Comparison of ENCODE assay signal across 8 mouse cellular contexts in the genomic region with DNA sequence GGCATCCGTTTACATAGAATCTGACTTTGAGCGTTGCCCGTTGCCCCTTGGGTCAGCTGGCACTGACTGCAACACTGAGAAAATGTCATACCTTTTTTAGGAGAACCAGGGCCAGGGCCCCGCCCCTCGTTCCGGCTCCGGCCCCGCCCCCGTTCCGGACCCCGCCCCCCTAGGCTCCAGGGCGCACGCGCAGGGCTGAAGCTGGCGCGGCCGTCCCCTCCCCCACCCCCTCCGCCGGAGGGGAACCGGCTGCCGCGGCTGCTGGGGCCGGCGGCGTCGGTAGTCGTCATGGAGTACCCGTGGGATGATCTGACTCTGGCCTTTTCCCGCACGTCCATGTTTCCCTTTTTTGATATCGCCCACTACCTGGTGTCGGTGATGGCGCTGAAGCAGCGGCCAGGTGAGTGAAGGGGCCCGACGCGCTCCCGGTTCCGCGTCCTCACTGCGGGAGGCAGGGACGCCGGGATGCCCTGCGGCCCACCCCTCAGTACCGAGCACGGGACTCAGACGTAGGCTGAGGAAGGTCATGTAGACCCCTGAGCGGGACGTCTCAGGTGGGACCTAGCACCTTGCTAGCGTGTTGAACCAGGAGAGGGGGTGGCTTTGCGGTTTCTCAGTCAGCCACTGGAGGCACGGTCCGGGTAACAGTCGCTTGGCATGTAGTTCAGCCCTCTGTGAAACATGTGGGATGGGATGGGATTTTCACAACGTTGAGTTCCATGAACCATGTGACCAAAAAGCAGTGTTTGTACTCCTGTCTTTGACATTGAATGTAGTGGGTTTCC. TPM values are rescaled to one million over a fixed set of nuclear protein-coding genes. Genes with fewer than 3 reads are reported as not detected.
DNase-seq lines count a peak whose midpoint lies in the region; ATAC-seq and TF ChIP-seq lines count a peak whose summit lies in the region.

A gene (plus strand): TSS at position 225 of the 785 bp plus-strand sequence.

- peak within 1 kb of the TSS; percentile 55 for H3K9ac ChIP-seq in embryonic facial prominence, embryonic 15.5 days
- peak within 1 kb of the TSS; percentile 76 for H3K9ac ChIP-seq in kidney, embryonic 15.5 days
- peak within 1 kb of the TSS; percentile 78 for H3K9ac ChIP-seq in liver, embryonic 12.5 days

- no peaks in the 10 kb centered on the region for H3K9me3 ChIP-seq in embryonic facial prominence, embryonic 15.5 days (replicated peaks)
- H3K9me3 ChIP-seq in heart, embryonic 10.5 days, result no peaks in the 10 kb centered on the region
- H3K9me3 ChIP-seq in kidney, embryonic 15.5 days (replicated peaks), result no peaks in the 10 kb centered on the region
- no peaks in the 10 kb centered on the region for H3K9me3 ChIP-seq in liver, embryonic 12.5 days (replicated peaks)

- peak within 1 kb of the TSS; percentile 86 for H3K27ac ChIP-seq in bone marrow macrophage, adult 2 months (ENCODE audit: insufficient read depth, low read depth, low read length)
- H3K27ac ChIP-seq in embryonic facial prominence, embryonic 15.5 days (replicated peaks), result peak within 1 kb of the TSS; percentile 61; the same call in 1 of the 2 replicates
- H3K27ac ChIP-seq in heart, embryonic 10.5 days, result peak within 1 kb of the TSS; percentile 90
- H3K27ac ChIP-seq in kidney, embryonic 15.5 days, result no peak within 1 kb of the TSS
- H3K27ac ChIP-seq in liver, embryonic 12.5 days, result 0 out of 2 replicates have a peak within 1 kb of the TSS, but pooled peaks have one; percentile 48

- peak within 1 kb of the TSS; percentile 95 for H3K4me3 ChIP-seq in bone marrow macrophage, adult 2 months (ENCODE audit: insufficient read depth, low read length)
- H3K4me3 ChIP-seq in embryonic facial prominence, embryonic 15.5 days (replicated peaks), result peak within 1 kb of the TSS; percentile 91
- H3K4me3 ChIP-seq in heart, embryonic 10.5 days, result peak within 1 kb of the TSS; percentile 92
- H3K4me3 ChIP-seq in kidney, embryonic 15.5 days (replicated peaks), result peak within 1 kb of the TSS; percentile 94
- H3K4me3 ChIP-seq in liver, embryonic 12.5 days, result peak within 1 kb of the TSS; percentile 81

- peak within 1 kb of the TSS; percentile 81 for H3K4me2 ChIP-seq in embryonic facial prominence, embryonic 15.5 days (replicated peaks)
- H3K4me2 ChIP-seq in kidney, embryonic 15.5 days, result peak within 1 kb of the TSS; percentile 87
- H3K4me2 ChIP-seq in liver, embryonic 12.5 days, result peak within 1 kb of the TSS; percentile 97

- TF ChIP-seq POLR2A in bone marrow macrophage, adult 2 months (IDR thresholded peaks at IDR 0.05; ENCODE audit: borderline replicate concordance, low read depth, low read length), result no peak

- no peaks in the 10 kb centered on the region for H3K27me3 ChIP-seq in embryonic facial prominence, embryonic 15.5 days
- H3K27me3 ChIP-seq in heart, embryonic 10.5 days (ENCODE audit: insufficient read depth, poor library complexity, severe bottlenecking), result no peaks in the 10 kb centered on the region
- no peaks in the 10 kb centered on the region for H3K27me3 ChIP-seq in kidney, embryonic 15.5 days
- H3K27me3 ChIP-seq in liver, embryonic 12.5 days (replicated peaks), result no peaks in the 10 kb centered on the region
- H3K27me3 ChIP-seq in splenic B cell, adult 2 months (ENCODE audit: control insufficient read depth, insufficient read depth, low read length, poor library complexity, severe bottlenecking), result no peaks in the 10 kb centered on the region

- peak; percentile 78 to 82 for DNase-seq in B cell, adult 2 months
- peak; percentile 90 for DNase-seq in heart, embryonic 10.5 days (ENCODE audit: low spot score)
- DNase-seq in naive thymus-derived CD4-positive, alpha-beta T cell, adult 2 months (ENCODE audit: low read depth), result peak; percentile 81
- peak; percentile 83 for DNase-seq in splenic B cell, adult 2 months (ENCODE audit: low read depth, low spot score)

- no peak for TF ChIP-seq CTCF in bone marrow macrophage, adult 2 months (IDR thresholded peaks at IDR 0.05; ENCODE audit: low read depth, low read length)

- peaks cover 34% of the 10 kb centered on the region for H3K4me1 ChIP-seq in bone marrow macrophage, adult 2 months (ENCODE audit: control insufficient read depth, insufficient read depth, low read length)
- 0 out of 2 replicates have a peak, but pooled peaks cover 5% of the 10 kb centered on the region for H3K4me1 ChIP-seq in embryonic facial prominence, embryonic 15.5 days
- no peaks in the 10 kb centered on the region for H3K4me1 ChIP-seq in heart, embryonic 10.5 days
- H3K4me1 ChIP-seq in kidney, embryonic 15.5 days, result peaks cover 5% of the 10 kb centered on the region; the same call in 1 of the 2 replicates
- peaks cover 13% of the 10 kb centered on the region for H3K4me1 ChIP-seq in liver, embryonic 12.5 days

- peak; percentile 89 for ATAC-seq in embryonic facial prominence, embryonic 15.5 days (ENCODE audit: insufficient number of reproducible peaks, low FRiP score, low TSS enrichment, low read depth)
- ATAC-seq in kidney, embryonic 15.5 days (replicated peaks; ENCODE audit: low FRiP score), result peak; percentile 94
- peak; percentile 90 for ATAC-seq in liver, embryonic 12.5 days

- H3K36me3 ChIP-seq in embryonic facial prominence, embryonic 15.5 days, result no peaks in the 10 kb centered on the region
- no peaks in the 10 kb centered on the region for H3K36me3 ChIP-seq in heart, embryonic 10.5 days
- H3K36me3 ChIP-seq in kidney, embryonic 15.5 days, result no peaks in the 10 kb centered on the region
- no peaks in the 10 kb centered on the region for H3K36me3 ChIP-seq in liver, embryonic 12.5 days
- H3K36me3 ChIP-seq in splenic B cell, adult 2 months (ENCODE audit: control insufficient read depth, insufficient read depth, low read length, poor library complexity, severe bottlenecking), result no peaks in the 10 kb centered on the region

- under 1% methylated on average over 51 of the region's 55 CpGs for WGBS in embryonic facial prominence, embryonic 15.5 days
- under 1% methylated on average over 55 of the region's 55 CpGs for WGBS in heart, embryonic 10.5 days
- WGBS in kidney, embryonic 15.5 days, result under 1% methylated on average over 55 of the region's 55 CpGs
- WGBS in liver, embryonic 12.5 days (ENCODE audit: insufficient replicate concordance), result under 1% methylated on average over 55 of the region's 55 CpGs

RNA-seq across cellular contexts. Expression of the gene that starts here (rescaled TPM):
- polyA plus RNA-seq in bone marrow macrophage, adult 2 months (2012; ENCODE audit: insufficient read depth, insufficient read length, missing spikeins), result 77.8 and 77.9 TPM in 2 replicates
- polyA plus RNA-seq in embryonic facial prominence, embryonic 15.5 days (2015; fragmentation: Nextera tagmentation; extraction: Ambion mirVana), result 11.4 and 11.6 TPM in 2 replicates
- polyA plus RNA-seq in heart, embryonic 10.5 days (2016; fragmentation: Nextera tagmentation; extraction: Ambion mirVana), result 10.8 and 18.2 TPM in 2 replicates
- polyA plus RNA-seq in kidney, embryonic 15.5 days (2015; fragmentation: Nextera tagmentation; extraction: Ambion mirVana), result 7.1 and 8.0 TPM in 2 replicates
- 3.0 and 3.3 TPM in 2 replicates for polyA plus RNA-seq in liver, embryonic 12.5 days (2016; fragmentation: Nextera tagmentation; extraction: Ambion mirVana)
